Mouse (Mus musculus): ENCODE measurements at regions not wholly inside any gene's neighbourhood (a gene's known extent, or its start where the extent isn't known, plus 50 kb on each side); places are given as distances from the start of the nearest gene placed in this dataset.
A peak's percentile ranks its signal among the peaks of the same experiment; 100 is the strongest.

DNA sequence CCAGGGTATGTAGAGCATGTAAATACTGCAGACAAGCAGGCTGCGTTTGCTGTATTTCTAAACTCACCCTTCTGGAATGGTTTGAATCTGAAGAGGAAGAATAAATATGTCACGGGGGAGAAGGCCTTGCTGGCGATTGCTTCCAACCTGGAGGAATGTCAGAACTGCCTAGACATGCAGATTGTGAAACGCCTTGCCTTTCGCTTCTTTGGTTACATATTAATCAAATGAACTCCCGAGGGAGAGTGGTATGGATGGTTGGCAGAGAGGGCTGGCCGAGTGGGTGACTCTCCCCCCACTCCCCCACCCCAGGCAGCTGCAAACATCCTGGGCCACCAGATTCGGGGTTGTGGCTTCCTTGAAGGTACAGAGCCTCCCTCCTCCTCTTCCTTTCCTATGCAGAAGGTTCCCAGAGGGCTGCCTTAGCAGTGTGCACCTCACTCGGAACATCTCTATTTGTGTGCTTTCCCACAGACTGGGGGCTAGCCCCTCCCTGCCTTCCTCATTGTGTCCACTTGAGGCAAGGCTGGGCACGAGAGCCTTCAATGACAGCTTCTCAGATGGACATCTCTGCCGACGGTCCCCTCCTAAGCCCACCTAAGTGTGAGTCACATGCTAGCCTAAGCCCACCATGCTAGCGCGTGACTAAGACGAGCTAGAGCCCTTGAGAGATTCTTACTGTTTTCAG, 93.3 kb downstream of the Zfp281 start:
- no peak for DNase-seq (ENCODE audit: low read depth)

DNA sequence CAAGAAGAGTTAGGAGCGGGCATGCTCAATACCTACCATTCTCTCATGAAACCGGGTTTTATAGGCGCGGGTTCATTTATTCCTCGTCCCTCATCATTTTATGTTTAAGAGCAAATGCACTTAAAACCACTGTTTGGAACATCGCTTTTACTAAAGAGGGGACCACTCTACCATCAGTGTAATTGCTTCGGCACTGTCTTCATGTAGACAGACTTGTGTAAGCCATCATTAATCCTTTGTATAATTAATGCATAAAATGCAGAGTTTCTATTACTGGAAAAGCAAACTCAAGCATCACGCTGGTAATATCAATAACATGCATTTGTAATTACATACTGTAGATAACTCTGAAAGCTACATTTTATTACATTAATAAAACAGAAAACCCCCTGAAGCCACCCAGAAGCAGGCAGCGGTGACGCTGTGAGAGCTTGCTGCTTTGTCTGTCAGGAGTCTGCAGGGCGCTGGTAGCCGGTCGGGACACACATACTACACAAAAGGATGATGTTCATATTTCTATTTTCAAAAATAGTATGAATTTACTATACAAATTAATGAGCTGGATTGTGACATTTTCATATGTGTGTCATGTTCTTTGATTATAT, 99.2 kb downstream of the Zfp281 start:
- no peak for DNase-seq (ENCODE audit: low read depth)

DNA sequence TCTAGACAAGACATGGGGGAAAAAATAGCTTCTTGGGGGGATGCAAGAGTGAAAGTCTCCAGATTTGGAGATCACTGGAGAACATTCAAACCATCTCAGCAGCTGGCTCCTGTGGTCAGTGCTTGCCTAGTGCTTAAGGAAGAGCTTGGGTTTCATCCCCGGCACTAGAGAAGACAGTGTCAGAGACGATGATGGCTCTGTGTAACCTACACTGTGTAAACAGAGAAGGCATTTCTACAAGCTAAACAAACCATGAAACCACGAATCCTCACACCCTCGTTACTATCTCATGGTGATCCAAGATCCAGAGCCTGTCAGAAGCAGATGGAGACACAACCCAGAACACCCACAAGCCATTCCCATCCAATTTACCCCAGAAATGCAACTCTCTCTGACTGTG, 100.5 kb downstream of the Zfp281 start:
- no peak for DNase-seq (ENCODE audit: low read depth)

DNA sequence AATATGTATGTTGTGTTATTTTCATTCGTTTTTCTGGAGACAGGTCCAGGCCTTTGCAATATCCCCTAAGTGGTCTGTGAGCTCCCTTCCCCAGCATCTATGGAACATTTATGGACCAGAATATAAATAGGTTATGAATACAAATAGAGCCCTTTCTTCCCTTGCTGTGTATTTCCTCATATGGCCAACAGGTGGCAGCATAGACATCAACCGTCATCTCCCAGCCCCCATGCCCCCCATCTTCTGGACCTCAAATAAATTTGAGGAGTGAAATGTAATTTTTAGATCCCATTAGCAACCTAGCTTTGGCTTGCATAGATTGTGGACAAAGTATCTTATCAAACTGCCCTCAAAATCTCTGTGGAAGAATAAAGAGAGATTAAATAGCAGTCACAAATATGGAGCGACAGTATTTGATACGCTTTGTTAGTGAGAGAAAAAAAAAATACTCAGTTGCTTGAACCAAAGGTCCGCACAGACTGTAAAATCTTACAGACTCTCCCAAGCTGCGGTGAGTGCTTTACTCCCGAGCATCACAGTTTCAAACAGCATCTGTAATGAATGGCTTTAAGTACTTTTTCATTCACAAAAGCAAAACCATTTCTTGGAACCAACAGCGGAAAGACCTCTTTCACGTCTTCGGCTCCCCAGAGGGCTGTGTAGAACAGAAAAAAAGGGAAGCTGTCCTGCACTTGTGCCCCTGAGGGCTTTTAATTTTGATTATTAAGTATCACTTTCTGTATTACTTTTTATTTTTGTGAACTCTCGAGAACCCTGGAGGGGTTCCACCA, 101.6 kb downstream of the Zfp281 start:
- no peak for DNase-seq (ENCODE audit: low read depth)

DNA sequence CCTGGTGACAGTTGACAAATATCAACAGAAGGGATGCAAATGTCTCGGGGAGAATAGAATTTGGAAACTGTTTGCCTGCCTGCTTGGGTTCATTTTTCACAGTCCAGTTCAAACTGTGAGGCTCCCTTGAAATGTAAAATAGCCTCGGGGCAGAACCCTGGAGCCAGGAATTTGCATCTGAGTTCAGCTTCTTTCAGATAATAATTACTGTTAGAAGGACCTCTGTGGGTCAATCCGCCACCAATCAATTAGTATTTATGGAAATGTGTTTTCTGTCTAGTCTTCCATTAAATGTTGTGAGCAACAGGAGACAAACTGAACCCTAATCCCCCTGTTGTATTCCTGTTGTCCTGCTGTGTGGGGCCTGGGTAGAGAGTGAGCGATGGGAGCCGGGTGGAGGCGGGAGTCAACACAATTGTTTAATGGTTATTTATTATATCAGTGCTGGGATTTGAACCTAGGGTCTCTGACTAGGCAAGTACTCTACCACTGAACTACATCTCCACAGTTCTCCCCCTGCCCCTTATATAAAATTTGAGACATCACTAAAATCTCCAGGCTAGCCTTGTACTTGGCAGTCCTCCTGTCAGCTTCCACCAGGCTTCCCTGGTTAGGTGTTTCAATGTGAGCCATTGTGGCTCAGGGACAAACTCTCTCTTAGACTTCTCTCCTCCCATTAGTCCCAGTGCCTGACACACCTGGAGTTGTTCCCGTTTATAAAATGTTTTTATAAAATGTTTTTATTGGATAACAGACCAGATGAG, 103.3 kb downstream of the Zfp281 start:
- DNase-seq (ENCODE audit: low read depth), result no peak

DNA sequence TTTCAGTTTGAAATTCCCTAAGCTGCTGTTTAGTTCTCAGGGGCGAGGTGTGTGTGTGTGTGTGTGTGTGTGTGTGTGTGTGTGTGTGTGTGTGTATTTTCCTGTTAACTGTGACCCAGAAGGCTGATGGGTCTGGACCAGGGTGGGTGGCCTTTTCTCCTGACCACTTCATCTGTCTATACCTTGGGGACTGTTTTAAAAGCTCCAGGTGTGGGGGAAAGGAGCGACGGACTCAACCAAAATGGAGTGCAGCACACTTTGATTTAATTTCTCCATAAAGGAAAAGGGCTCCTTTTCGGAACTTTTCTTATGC, 103.9 kb downstream of the Zfp281 start:
- DNase-seq (ENCODE audit: low read depth), result no peak

DNA sequence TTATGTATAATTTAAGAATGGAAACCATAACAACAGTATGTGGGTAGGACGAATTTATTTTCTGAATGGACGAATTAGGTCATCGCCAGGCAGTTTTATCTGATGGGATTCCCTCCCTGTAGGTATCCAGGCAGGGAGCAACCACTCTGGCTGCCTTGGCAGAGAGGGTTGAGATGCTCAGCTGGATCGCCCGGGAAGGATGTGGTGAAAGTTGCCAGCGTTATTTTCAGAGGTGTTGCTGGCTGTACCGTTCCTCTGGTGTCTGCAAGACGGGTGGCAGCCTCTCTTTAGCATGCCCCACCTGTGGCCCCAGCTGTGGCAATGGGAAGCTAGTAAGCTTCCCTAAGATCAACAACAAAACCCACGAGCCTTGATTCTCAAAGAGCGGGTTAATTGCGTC, 105.9 kb downstream of the Zfp281 start:
- DNase-seq (ENCODE audit: low read depth), result no peak

DNA sequence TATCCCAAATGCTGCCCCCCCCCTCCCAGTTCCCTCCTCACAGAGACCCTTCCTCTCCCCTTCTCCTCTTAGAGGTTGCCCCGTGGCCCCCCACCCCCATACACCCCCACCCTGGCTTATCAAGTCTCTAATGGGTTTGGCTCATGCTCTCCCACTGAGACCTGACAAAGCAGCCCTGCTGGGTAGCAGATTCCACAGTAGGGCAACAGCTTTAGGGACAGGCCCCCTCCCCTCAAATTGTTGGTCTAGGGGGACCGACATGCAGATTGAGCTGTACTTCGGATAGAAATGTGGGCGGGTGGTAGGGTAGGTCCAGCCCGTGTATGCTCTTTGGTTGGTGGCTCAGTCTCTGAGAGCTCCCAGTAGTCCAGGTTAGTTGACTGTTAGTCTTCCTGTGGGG, 113.3 kb downstream of the Zfp281 start:
- DNase-seq (ENCODE audit: low read depth), result no peak

DNA sequence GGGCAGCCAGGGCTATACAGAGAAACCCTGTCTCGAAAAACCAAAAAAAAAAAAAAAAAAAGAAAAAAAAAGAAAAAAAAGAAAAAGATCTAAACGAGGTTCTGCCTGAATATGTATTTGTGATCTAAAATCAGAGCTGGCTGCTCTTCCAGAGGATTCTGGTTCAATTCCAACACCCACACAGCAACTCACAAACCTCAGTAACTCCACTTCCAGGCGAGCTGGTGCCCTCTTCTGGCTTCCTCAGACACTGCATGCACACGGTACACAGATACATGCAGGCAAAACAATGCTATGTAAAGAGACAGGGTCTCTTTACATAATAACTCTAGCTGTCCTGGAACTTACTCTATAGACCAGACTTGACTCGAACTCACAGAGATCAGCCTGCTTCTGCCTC, 114.8 kb downstream of the Zfp281 start:
- peak; percentile 18 for DNase-seq (ENCODE audit: low read depth)

DNA sequence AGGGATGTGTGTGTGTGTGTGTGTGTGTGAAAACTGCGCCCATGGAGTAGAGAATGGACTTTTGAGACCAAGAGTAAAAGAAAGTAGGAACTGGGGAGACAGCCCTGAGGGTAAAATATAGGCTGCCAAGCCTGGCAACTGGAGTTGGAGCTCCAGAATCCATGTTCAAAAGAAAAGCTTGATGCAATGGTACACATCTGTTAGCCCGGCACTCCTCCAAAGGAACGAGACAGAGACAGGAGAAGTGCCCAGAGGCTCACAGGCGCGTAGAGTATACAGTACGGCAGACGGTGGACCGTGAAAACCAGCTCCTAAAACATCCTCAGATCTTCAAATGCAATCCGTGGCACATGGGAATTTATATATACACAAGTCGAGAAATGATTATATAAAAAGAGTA, 116.4 kb downstream of the Zfp281 start:
- no peak for DNase-seq (ENCODE audit: low read depth)

DNA sequence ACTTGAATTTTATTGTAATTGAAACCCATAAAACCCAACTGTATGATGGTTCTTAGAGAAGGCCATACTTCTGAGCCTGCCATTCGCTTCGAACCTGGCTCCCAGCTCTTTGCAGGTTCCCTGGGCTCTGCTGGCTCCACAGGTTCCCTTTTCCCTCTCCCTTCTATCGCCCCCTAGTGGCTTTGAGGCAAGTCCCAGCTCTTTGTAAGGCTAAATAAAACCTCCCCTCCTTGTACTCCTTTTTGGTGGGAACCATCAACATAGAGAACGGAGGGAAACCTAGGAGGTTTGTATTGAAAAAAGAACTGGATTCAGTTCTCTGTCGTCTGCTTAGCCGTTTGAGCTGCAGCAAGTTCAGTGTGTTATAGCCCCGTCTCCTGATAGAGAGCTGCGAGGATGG, 124.5 kb downstream of the Zfp281 start:
- DNase-seq (ENCODE audit: low read depth), result peak; percentile 37

DNA sequence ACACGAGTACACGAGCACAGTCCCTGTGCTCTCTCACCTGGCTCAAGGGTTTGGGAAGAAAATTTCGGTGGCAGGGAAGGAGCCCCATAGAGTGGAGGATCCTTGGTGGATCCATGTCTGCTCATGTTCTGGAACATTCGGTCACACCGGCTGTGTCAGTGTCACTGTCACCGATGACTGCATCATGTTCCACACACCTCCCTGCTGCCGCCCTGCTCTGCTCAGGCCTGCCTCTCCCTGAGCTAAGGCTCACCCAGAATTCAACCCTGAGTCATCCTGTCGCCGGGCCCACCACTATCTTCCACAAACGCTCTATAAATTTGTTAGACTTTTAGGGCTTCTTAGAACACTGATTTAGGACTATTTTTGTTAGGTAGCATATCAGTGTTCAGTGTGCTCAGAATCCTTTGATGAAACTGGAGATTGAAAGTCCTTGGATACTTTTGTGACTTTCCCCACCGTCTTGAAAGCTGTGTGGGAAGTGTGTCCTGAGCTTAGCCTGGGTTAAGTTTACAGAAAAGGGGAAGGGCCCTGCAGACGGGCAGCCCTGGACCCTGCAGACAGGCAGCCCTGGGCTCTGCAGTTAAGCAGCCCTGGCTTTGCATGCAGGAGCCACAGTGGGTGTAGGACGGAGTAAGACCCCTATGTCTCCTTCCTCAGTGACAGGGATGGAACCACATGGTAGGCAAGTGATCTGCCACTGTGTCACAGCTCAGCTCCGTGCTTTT, 126.9 kb downstream of the Zfp281 start:
- no peak for DNase-seq (ENCODE audit: low read depth)

DNA sequence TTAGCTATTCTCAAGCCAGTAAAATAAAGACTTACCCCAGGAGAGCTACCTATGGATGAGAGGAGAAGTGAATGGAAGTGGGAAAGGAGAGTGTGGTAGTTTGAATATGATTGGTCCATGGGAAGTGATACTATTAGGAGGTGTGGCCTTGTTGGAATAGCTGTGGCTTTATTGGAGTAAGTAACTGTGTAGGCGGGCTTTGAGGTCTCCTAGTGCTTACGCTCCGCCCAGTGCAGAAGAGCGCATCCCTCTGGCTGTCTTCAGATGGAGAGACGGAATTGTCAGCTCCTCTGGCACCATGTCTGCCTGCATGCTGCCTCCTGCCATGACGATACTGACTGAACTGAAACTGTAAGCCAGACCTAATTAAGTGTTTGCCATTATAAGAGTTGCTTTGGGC, 129.6 kb downstream of the Zfp281 start:
- no peak for DNase-seq (ENCODE audit: low read depth)

DNA sequence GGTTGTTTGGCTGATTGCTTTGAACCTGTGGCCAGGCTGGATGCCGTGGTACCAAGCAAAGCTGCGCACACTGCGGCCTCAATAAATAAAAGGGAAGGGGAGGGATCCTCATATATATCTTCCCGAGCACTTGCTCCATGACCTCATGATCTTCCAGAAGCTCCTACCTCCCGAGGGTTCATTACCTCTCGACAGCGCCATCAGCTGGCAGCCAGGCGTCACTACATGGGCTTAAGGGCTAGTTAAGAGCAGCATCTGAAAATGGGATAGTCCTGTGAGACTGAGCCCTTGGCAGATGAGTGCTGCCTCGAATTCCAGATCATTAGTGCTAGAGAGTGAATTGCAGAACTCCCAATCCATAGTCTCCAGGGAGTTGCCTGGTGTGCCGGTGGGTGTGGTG, 134.0 kb downstream of the Zfp281 start:
- DNase-seq (ENCODE audit: low read depth), result no peak

DNA sequence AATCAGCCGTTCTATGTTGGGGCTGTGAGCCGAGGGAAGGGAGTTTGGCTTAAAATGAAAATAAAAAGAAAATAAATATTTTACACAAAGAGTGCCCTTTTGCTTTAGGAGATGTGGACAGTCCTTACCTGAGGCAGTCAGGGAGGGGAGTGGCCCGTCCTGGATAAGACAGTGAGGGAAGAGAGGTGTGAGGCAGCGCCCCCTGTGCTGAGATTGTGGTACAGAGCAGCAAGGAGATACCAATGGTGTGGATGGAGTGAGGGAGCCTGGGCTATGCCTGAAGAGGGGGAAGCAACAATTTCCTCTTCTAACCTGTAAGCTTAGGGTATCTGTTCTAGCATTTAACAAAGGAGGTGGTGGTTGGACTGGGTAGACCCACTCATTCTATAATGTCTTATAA, 134.5 kb downstream of the Zfp281 start:
- no peak for DNase-seq (ENCODE audit: low read depth)

DNA sequence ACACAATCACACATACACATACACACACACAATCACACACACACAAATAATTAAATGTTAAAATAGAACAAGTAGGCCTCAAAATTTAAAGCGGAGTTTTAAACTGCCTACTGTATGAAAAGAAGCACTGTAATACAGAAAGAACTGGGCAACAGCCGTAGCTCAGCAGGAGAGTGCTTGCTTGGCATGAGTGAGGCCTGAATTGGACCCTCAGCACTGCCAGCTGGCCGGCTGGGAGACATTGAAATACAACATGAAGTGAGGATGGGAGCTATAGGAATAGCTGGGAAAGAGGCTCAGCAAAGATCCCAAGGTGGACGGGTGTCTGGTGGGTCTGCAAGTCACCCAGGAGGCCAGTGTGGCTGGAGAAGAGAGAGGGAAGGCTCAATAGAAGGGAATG, 136.8 kb downstream of the Zfp281 start:
- no peak for DNase-seq (ENCODE audit: low read depth)

DNA sequence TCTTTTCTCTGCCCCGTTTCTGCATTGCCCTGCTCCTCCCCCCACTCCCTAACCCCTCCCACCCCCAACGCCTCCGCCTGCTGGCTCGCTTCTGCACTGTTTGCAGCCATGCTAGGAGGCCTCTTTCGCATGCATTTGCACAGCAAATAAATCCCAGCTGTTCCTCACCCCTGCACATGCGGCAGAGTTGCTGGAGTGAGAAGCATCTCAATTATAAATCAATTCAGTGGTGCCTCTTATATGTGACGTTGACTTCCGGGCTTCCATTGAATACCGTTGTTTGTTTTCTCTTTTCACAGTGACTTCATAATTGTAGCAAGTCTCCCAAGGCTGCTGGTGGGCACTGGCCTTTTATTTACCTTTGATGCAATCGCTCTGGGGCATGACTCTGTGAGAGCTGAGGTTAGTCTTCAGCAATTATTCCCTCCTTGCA, 144.3 kb downstream of the Zfp281 start:
- no peak for DNase-seq (ENCODE audit: low read depth)

DNA sequence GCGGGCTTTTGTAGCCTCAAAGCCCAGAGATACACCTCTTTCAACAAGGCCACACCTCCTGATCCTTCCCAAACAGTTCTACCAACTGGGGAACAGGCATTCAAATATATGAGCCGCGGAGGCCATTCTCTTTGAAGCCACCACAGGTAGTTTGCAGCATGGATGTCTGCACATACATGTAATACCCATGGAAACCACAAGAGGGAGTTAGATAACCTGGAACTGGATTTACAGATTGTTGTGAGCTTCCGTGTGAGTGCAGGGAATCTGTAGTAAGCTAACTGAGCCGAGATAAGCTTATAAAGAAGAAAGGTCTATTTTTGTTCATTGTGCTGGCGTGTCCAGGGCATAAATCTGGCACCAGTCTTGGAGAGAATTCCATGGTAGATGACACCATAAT, 149.0 kb downstream of the Zfp281 start:
- no peak for DNase-seq (ENCODE audit: low read depth)

DNA sequence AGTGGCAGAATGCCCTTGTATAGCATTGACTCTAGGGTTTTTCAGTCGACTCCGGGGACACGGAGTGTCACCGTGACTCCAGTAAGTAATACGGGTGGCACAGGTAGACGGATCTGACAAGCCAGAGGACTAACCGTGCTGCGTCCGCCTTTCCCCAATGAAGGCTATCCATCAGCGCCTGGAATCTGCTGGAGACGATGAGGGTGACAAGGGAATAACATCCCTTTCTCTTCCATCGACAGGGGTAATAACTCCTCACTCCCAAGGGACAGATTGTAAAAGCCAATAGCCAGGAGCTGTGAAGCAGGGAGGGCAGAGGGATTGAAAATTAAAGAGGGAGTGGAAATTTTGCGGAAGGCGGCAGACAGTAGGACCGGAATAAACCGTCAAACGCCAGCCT, 151.5 kb downstream of the Zfp281 start:
- no peak for DNase-seq (ENCODE audit: low read depth)

DNA sequence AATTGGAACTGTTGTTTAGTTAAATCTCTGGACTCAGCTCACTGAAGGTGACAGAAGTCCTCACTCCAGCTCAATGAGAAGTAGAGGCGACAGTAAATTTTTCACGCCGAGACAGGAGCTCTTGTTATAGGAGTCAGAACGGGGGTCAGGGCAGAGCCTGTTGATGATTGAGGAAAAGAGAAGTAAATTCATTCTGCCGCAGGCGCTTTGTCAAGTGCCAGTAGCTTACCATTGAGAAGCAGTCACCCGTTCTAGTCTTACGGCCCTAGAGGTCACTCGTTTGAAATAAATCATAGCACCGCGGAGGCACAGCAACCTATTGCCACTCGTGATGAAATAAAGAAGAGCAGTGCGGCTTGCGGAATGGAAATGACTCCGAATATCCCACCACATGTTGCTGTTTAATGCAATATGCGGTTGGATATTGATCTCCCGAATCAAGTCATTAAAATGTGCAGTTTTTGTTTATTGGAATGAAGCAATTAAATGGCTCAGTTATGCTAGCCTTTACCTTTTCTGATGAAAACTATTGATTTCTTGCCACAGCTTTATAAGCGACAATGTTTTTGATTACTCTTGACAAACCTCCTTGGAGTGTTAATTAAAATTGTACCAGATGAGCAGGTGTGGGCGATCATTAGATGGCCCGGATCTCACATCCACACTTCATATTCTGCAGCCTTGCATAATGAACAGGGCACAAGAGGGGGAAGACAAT, 152.7 kb downstream of the Zfp281 start:
- DNase-seq (ENCODE audit: low read depth), result no peak

DNA sequence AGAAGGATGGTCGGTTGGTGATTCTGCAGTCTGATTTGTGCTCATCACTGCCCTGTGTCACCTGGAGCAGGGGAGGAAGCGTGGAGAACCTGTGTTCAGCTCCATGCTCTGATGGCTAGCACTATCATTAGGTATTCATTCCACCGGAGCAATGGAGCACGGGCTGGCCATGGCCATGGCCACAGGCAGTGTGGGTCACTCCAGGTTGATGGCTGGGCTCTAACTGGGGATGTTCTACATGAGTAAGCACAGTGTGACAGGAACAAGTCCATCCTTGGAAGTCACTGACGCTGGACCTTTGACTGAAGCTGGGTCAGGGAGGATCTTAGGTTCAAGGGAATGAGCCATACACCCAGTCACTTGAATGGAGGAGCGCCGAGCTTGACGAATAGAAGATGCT, 154.7 kb downstream of the Zfp281 start:
- no peak for DNase-seq (ENCODE audit: low read depth)

All from c-Kit-positive CD71-negative TER-119-negative erythroid progenitor cells, embryonic 14.5 days (primary cell).